Mouse (Mus musculus): Measurements from ENCODE around the gene Foxg1. TPM values are rescaled to one million over a fixed set of nuclear protein-coding genes. Genes with fewer than 3 reads are reported as not detected.
A peak's percentile ranks its signal among the peaks of the same experiment; 100 is the strongest.

Foxg1 gene
- 4.8 and 5.2 TPM in 2 replicates for polyA plus RNA-seq (2012; rRNA removed)

- Histone ChIP-seq H3K36me3 (ENCODE audit: control insufficient read depth, insufficient read depth, low read length) (no peaks in the 10 kb centered on the region), H3K4me3 (ENCODE audit: control insufficient read depth, insufficient read depth, low read length) (peak within 1 kb of the TSS; percentile 16), H3K27ac (ENCODE audit: control insufficient read depth, insufficient read depth, low read length) (no peak within 1 kb of the TSS), H3K27me3 (ENCODE audit: control insufficient read depth, insufficient read depth, low read length) (peaks cover 8% of the 10 kb centered on the region; the same call in 1 of the 2 replicates), H3K4me1 (replicated peaks; ENCODE audit: control insufficient read depth, insufficient read depth, low read length) (no peaks in the 10 kb centered on the region)
- DNase-seq = no peak
- 4% methylated on average over 60 of the region's 61 CpGs for WGBS
- TF ChIP-seq POLR2A (IDR thresholded peaks at IDR 0.05; ENCODE audit: control insufficient read depth, extremely low read depth, insufficient read depth, low read length, poor library complexity) (no peak), CTCF (IDR thresholded peaks at IDR 0.05; ENCODE audit: borderline replicate concordance, control insufficient read depth, extremely low read depth, insufficient read depth, low read length, poor library complexity) (no peak)
Observed at GRCm38 (mm10) chr12:49382565-49383520, at the start of gene Foxg1. Gene Foxg1 (plus strand): TSS chr12:49382660.

- H3K4me3 ChIP-seq (ENCODE audit: control insufficient read depth, insufficient read depth, low read length) = no peak overlapping the region
- H3K36me3 ChIP-seq (ENCODE audit: control insufficient read depth, insufficient read depth, low read length) = no peaks in the 10 kb centered on the region
- H3K4me1 ChIP-seq (replicated peaks; ENCODE audit: control insufficient read depth, insufficient read depth, low read length) = no peaks in the 10 kb centered on the region
- no peak overlapping the region for H3K27ac ChIP-seq (ENCODE audit: control insufficient read depth, insufficient read depth, low read length)
- no peaks in the 10 kb centered on the region for H3K27me3 ChIP-seq (ENCODE audit: control insufficient read depth, insufficient read depth, low read length)
- no peak for DNase-seq
- TF ChIP-seq POLR2A (IDR thresholded peaks at IDR 0.05; ENCODE audit: control insufficient read depth, extremely low read depth, insufficient read depth, low read length, poor library complexity) = no peak
- no peak for TF ChIP-seq CTCF (IDR thresholded peaks at IDR 0.05; ENCODE audit: borderline replicate concordance, control insufficient read depth, extremely low read depth, insufficient read depth, low read length, poor library complexity)
- WGBS = 95% methylated on average over 10 of the region's 10 CpGs
Observed at GRCm38 (mm10) chr12:49349697-49350096, 32.8 kb upstream of the Foxg1 start.

- DNase-seq = no peak
- H3K4me3 ChIP-seq (ENCODE audit: control insufficient read depth, insufficient read depth, low read length) = no peak overlapping the region
- no peaks in the 10 kb centered on the region for H3K4me1 ChIP-seq (replicated peaks; ENCODE audit: control insufficient read depth, insufficient read depth, low read length)
- WGBS = 59% methylated on average over 1 of the region's 1 CpGs
- no peak overlapping the region for H3K27ac ChIP-seq (ENCODE audit: control insufficient read depth, insufficient read depth, low read length)
- H3K36me3 ChIP-seq (ENCODE audit: control insufficient read depth, insufficient read depth, low read length) = no peaks in the 10 kb centered on the region
- H3K27me3 ChIP-seq (ENCODE audit: control insufficient read depth, insufficient read depth, low read length) = no peaks in the 10 kb centered on the region
- TF ChIP-seq CTCF (IDR thresholded peaks at IDR 0.05; ENCODE audit: borderline replicate concordance, control insufficient read depth, extremely low read depth, insufficient read depth, low read length, poor library complexity) (no peak), POLR2A (IDR thresholded peaks at IDR 0.05; ENCODE audit: control insufficient read depth, extremely low read depth, insufficient read depth, low read length, poor library complexity) (no peak)
Observed at GRCm38 (mm10) chr12:49368931-49369330, 13.5 kb upstream of the Foxg1 start.

- Histone ChIP-seq H3K4me3 (ENCODE audit: control insufficient read depth, insufficient read depth, low read length) (no peak overlapping the region), H3K27me3 (ENCODE audit: control insufficient read depth, insufficient read depth, low read length) (peaks cover 3% of the 10 kb centered on the region; the same call in 1 of the 2 replicates), H3K27ac (ENCODE audit: control insufficient read depth, insufficient read depth, low read length) (no peak overlapping the region), H3K4me1 (replicated peaks; ENCODE audit: control insufficient read depth, insufficient read depth, low read length) (no peaks in the 10 kb centered on the region), H3K36me3 (ENCODE audit: control insufficient read depth, insufficient read depth, low read length) (no peaks in the 10 kb centered on the region)
- DNase-seq = no peak
- TF ChIP-seq POLR2A (IDR thresholded peaks at IDR 0.05; ENCODE audit: control insufficient read depth, extremely low read depth, insufficient read depth, low read length, poor library complexity) = no peak
- no peak for TF ChIP-seq CTCF (IDR thresholded peaks at IDR 0.05; ENCODE audit: borderline replicate concordance, control insufficient read depth, extremely low read depth, insufficient read depth, low read length, poor library complexity)
Observed at GRCm38 (mm10) chr12:49372170-49372569, 10.3 kb upstream of the Foxg1 start.

- H3K36me3 ChIP-seq (ENCODE audit: control insufficient read depth, insufficient read depth, low read length) = no peaks in the 10 kb centered on the region
- WGBS = 11% methylated on average over 5 of the region's 5 CpGs
- H3K27me3 ChIP-seq (ENCODE audit: control insufficient read depth, insufficient read depth, low read length) = peaks cover 3% of the 10 kb centered on the region; the same call in 1 of the 2 replicates
Observed at GRCm38 (mm10) chr12:49373176-49373575, 9.3 kb upstream of the Foxg1 start.

GRCm38 (mm10) chr12:49373821-49374605, 8.4 kb upstream of the Foxg1 start:
- H3K27me3 ChIP-seq (ENCODE audit: control insufficient read depth, insufficient read depth, low read length) = peaks cover 3% of the 10 kb centered on the region; the same call in 1 of the 2 replicates
- no peak overlapping the region for H3K4me3 ChIP-seq (ENCODE audit: control insufficient read depth, insufficient read depth, low read length)
- TF ChIP-seq POLR2A (IDR thresholded peaks at IDR 0.05; ENCODE audit: control insufficient read depth, extremely low read depth, insufficient read depth, low read length, poor library complexity) (no peak), CTCF (IDR thresholded peaks at IDR 0.05; ENCODE audit: borderline replicate concordance, control insufficient read depth, extremely low read depth, insufficient read depth, low read length, poor library complexity) (no peak)
- WGBS = 7% methylated on average over 24 of the region's 24 CpGs
- no peak for DNase-seq
- H3K36me3 ChIP-seq (ENCODE audit: control insufficient read depth, insufficient read depth, low read length) = no peaks in the 10 kb centered on the region
- no peaks in the 10 kb centered on the region for H3K4me1 ChIP-seq (replicated peaks; ENCODE audit: control insufficient read depth, insufficient read depth, low read length)
- H3K27ac ChIP-seq (ENCODE audit: control insufficient read depth, insufficient read depth, low read length) = no peak overlapping the region

More at GRCm38 (mm10) chr12:49373176-49373575, 9.3 kb upstream of the Foxg1 start:
- no peak overlapping the region for H3K4me3 ChIP-seq (ENCODE audit: control insufficient read depth, insufficient read depth, low read length)
- H3K4me1 ChIP-seq (replicated peaks; ENCODE audit: control insufficient read depth, insufficient read depth, low read length) = no peaks in the 10 kb centered on the region
- DNase-seq = no peak
- TF ChIP-seq POLR2A (IDR thresholded peaks at IDR 0.05; ENCODE audit: control insufficient read depth, extremely low read depth, insufficient read depth, low read length, poor library complexity) (no peak), CTCF (IDR thresholded peaks at IDR 0.05; ENCODE audit: borderline replicate concordance, control insufficient read depth, extremely low read depth, insufficient read depth, low read length, poor library complexity) (no peak)
- no peak overlapping the region for H3K27ac ChIP-seq (ENCODE audit: control insufficient read depth, insufficient read depth, low read length)

Data from thymus, adult 2 months (tissue).